Mouse (Mus musculus): ENCODE data around the gene S100z.

GRCm38 (mm10) chr13:95477173-95477572 is 1.3 kb downstream of the S100z start:
- no peak for TF ChIP-seq POLR2A (IDR thresholded peaks at IDR 0.05; ENCODE audit: control insufficient read depth, extremely low read depth, insufficient read depth, low read length, poor library complexity)
- no peak for TF ChIP-seq CTCF (IDR thresholded peaks at IDR 0.05; ENCODE audit: borderline replicate concordance, control insufficient read depth, extremely low read depth, insufficient read depth, low read length, poor library complexity)
